Mouse (Mus musculus): ENCODE data around the gene Fgf14. TPM values are rescaled to one million over a fixed set of nuclear protein-coding genes. Genes with fewer than 3 reads are reported as not detected.
"Not testable (repeated sequence)": the region's sequence is repeated elsewhere in the genome, so short reads cannot be mapped to it uniquely, and the experiment has no call there.

The Fgf14 gene
- polyA plus RNA-seq, 1 experiment from 2014 or later = not detected

GRCm38 (mm10) chr14:124535376-124535775, 141.6 kb downstream of the Fgf14 start:
- not testable (repeated sequence) for ATAC-seq (ENCODE audit: insufficient number of reproducible peaks, low FRiP score, low TSS enrichment, low read depth); H3K9ac ChIP-seq (ENCODE audit: low read length); H3K36me3 ChIP-seq (ENCODE audit: control insufficient read depth, insufficient read depth, low read length); H3K4me2 ChIP-seq (ENCODE audit: low read depth, severe bottlenecking); H3K9me3 ChIP-seq (ENCODE audit: control insufficient read depth, low read length); DNase-seq (ENCODE audit: low spot score); H3K27me3 ChIP-seq (ENCODE audit: control insufficient read depth, insufficient read depth, low read length); H3K4me1 ChIP-seq (ENCODE audit: control insufficient read depth, insufficient read depth, low read length); H3K4me3 ChIP-seq (ENCODE audit: low read depth, low read length); H3K27ac ChIP-seq (replicated peaks; ENCODE audit: low read depth, low read length)
- 53% methylated on average over 2 of the region's 2 CpGs for WGBS

- no peaks in the 10 kb centered on the region for H3K4me1 ChIP-seq (ENCODE audit: control insufficient read depth, insufficient read depth, low read length)
- 83% methylated on average over 1 of the region's 1 CpGs for WGBS
- no peaks in the 10 kb centered on the region for H3K27me3 ChIP-seq (ENCODE audit: control insufficient read depth, insufficient read depth, low read length)
- no peak for ATAC-seq (ENCODE audit: insufficient number of reproducible peaks, low FRiP score, low TSS enrichment, low read depth)
- H3K27ac ChIP-seq (replicated peaks; ENCODE audit: low read depth, low read length) = no peak overlapping the region
- DNase-seq (ENCODE audit: low spot score) = no peak
- no peaks in the 10 kb centered on the region for H3K36me3 ChIP-seq (ENCODE audit: control insufficient read depth, insufficient read depth, low read length)
- H3K9me3 ChIP-seq (ENCODE audit: control insufficient read depth, low read length) = no peaks in the 10 kb centered on the region
- no peak overlapping the region for H3K4me3 ChIP-seq (ENCODE audit: low read depth, low read length)
- no peak overlapping the region for H3K9ac ChIP-seq (ENCODE audit: low read length)
- no peak overlapping the region for H3K4me2 ChIP-seq (ENCODE audit: low read depth, severe bottlenecking)
Measured at GRCm38 (mm10) chr14:124532051-124532450, 144.9 kb downstream of the Fgf14 start.

GRCm38 (mm10) chr14:124512009-124512408, 164.9 kb downstream of the Fgf14 start:
- ATAC-seq (ENCODE audit: insufficient number of reproducible peaks, low FRiP score, low TSS enrichment, low read depth) (no peak), DNase-seq (ENCODE audit: low spot score) (no peak)
- Histone ChIP-seq H3K4me2 (ENCODE audit: low read depth, severe bottlenecking) (no peak overlapping the region), H3K4me1 (ENCODE audit: control insufficient read depth, insufficient read depth, low read length) (no peaks in the 10 kb centered on the region), H3K9me3 (ENCODE audit: control insufficient read depth, low read length) (no peaks in the 10 kb centered on the region), H3K27ac (replicated peaks; ENCODE audit: low read depth, low read length) (no peak overlapping the region), H3K36me3 (ENCODE audit: control insufficient read depth, insufficient read depth, low read length) (no peaks in the 10 kb centered on the region), H3K4me3 (ENCODE audit: low read depth, low read length) (no peak overlapping the region), H3K27me3 (ENCODE audit: control insufficient read depth, insufficient read depth, low read length) (no peaks in the 10 kb centered on the region), H3K9ac (ENCODE audit: low read length) (no peak overlapping the region)
- 64% methylated on average over 1 of the region's 1 CpGs for WGBS

- H3K27me3 ChIP-seq (ENCODE audit: control insufficient read depth, insufficient read depth, low read length) = no peaks in the 10 kb centered on the region
- no peaks in the 10 kb centered on the region for H3K36me3 ChIP-seq (ENCODE audit: control insufficient read depth, insufficient read depth, low read length)
- 89% methylated on average over 1 of the region's 1 CpGs for WGBS
- H3K9me3 ChIP-seq (ENCODE audit: control insufficient read depth, low read length) = no peaks in the 10 kb centered on the region
- H3K9ac ChIP-seq (ENCODE audit: low read length) = no peak overlapping the region
- ATAC-seq (ENCODE audit: insufficient number of reproducible peaks, low FRiP score, low TSS enrichment, low read depth) (no peak), DNase-seq (ENCODE audit: low spot score) (no peak)
- no peaks in the 10 kb centered on the region for H3K4me1 ChIP-seq (ENCODE audit: control insufficient read depth, insufficient read depth, low read length)
- no peak overlapping the region for H3K4me3 ChIP-seq (ENCODE audit: low read depth, low read length)
- H3K27ac ChIP-seq (replicated peaks; ENCODE audit: low read depth, low read length) = no peak overlapping the region
- H3K4me2 ChIP-seq (ENCODE audit: low read depth, severe bottlenecking) = no peak overlapping the region
Measured at GRCm38 (mm10) chr14:124488971-124489370, 188.0 kb downstream of the Fgf14 start.

- H3K9ac ChIP-seq (ENCODE audit: low read length) = no peak overlapping the region
- H3K27ac ChIP-seq (replicated peaks; ENCODE audit: low read depth, low read length) = no peak overlapping the region
- H3K36me3 ChIP-seq (ENCODE audit: control insufficient read depth, insufficient read depth, low read length) = no peaks in the 10 kb centered on the region
- no peak overlapping the region for H3K4me2 ChIP-seq (ENCODE audit: low read depth, severe bottlenecking)
- ATAC-seq (ENCODE audit: insufficient number of reproducible peaks, low FRiP score, low TSS enrichment, low read depth) = no peak
- no peak for DNase-seq (ENCODE audit: low spot score)
- no peaks in the 10 kb centered on the region for H3K4me1 ChIP-seq (ENCODE audit: control insufficient read depth, insufficient read depth, low read length)
- no peaks in the 10 kb centered on the region for H3K9me3 ChIP-seq (ENCODE audit: control insufficient read depth, low read length)
- no peaks in the 10 kb centered on the region for H3K27me3 ChIP-seq (ENCODE audit: control insufficient read depth, insufficient read depth, low read length)
- 91% methylated on average over 1 of the region's 1 CpGs for WGBS
- no peak overlapping the region for H3K4me3 ChIP-seq (ENCODE audit: low read depth, low read length)
Measured at GRCm38 (mm10) chr14:124485261-124485660, 191.7 kb downstream of the Fgf14 start.

- DNase-seq (ENCODE audit: low spot score) = no peak
- ATAC-seq (ENCODE audit: insufficient number of reproducible peaks, low FRiP score, low TSS enrichment, low read depth) = no peak
- H3K4me1 ChIP-seq (ENCODE audit: control insufficient read depth, insufficient read depth, low read length) = no peaks in the 10 kb centered on the region
- H3K4me3 ChIP-seq (ENCODE audit: low read depth, low read length) = no peak overlapping the region
- no peaks in the 10 kb centered on the region for H3K27me3 ChIP-seq (ENCODE audit: control insufficient read depth, insufficient read depth, low read length)
- H3K9me3 ChIP-seq (ENCODE audit: control insufficient read depth, low read length) = no peaks in the 10 kb centered on the region
- H3K9ac ChIP-seq (ENCODE audit: low read length) = no peak overlapping the region
- no peaks in the 10 kb centered on the region for H3K36me3 ChIP-seq (ENCODE audit: control insufficient read depth, insufficient read depth, low read length)
- WGBS = 75% methylated on average over 2 of the region's 2 CpGs
- H3K4me2 ChIP-seq (ENCODE audit: low read depth, severe bottlenecking) = no peak overlapping the region
- H3K27ac ChIP-seq (replicated peaks; ENCODE audit: low read depth, low read length) = no peak overlapping the region
Measured at GRCm38 (mm10) chr14:124474066-124474667, 202.8 kb downstream of the Fgf14 start.

GRCm38 (mm10) chr14:124470909-124471308, 206.0 kb downstream of the Fgf14 start:
- DNase-seq (ENCODE audit: low spot score) = no peak
- 66% methylated on average over 2 of the region's 2 CpGs for WGBS
- H3K9me3 ChIP-seq (ENCODE audit: control insufficient read depth, low read length) = no peaks in the 10 kb centered on the region
- no peak overlapping the region for H3K4me2 ChIP-seq (ENCODE audit: low read depth, severe bottlenecking)
- H3K9ac ChIP-seq (ENCODE audit: low read length) = no peak overlapping the region
- no peaks in the 10 kb centered on the region for H3K4me1 ChIP-seq (ENCODE audit: control insufficient read depth, insufficient read depth, low read length)
- H3K27ac ChIP-seq (replicated peaks; ENCODE audit: low read depth, low read length) = no peak overlapping the region
- H3K27me3 ChIP-seq (ENCODE audit: control insufficient read depth, insufficient read depth, low read length) = no peaks in the 10 kb centered on the region
- H3K36me3 ChIP-seq (ENCODE audit: control insufficient read depth, insufficient read depth, low read length) = no peaks in the 10 kb centered on the region
- ATAC-seq (ENCODE audit: insufficient number of reproducible peaks, low FRiP score, low TSS enrichment, low read depth) = no peak
- no peak overlapping the region for H3K4me3 ChIP-seq (ENCODE audit: low read depth, low read length)

GRCm38 (mm10) chr14:124455120-124455519, 221.8 kb downstream of the Fgf14 start:
- H3K36me3 ChIP-seq (ENCODE audit: control insufficient read depth, insufficient read depth, low read length) = no peaks in the 10 kb centered on the region
- H3K9ac ChIP-seq (ENCODE audit: low read length) = no peak overlapping the region
- DNase-seq (ENCODE audit: low spot score) (no peak), ATAC-seq (ENCODE audit: insufficient number of reproducible peaks, low FRiP score, low TSS enrichment, low read depth) (no peak)
- WGBS = 82% methylated on average over 1 of the region's 1 CpGs
- no peak overlapping the region for H3K4me2 ChIP-seq (ENCODE audit: low read depth, severe bottlenecking)
- H3K4me3 ChIP-seq (ENCODE audit: low read depth, low read length) = no peak overlapping the region
- no peaks in the 10 kb centered on the region for H3K4me1 ChIP-seq (ENCODE audit: control insufficient read depth, insufficient read depth, low read length)
- H3K27ac ChIP-seq (replicated peaks; ENCODE audit: low read depth, low read length) = no peak overlapping the region
- no peaks in the 10 kb centered on the region for H3K27me3 ChIP-seq (ENCODE audit: control insufficient read depth, insufficient read depth, low read length)
- no peaks in the 10 kb centered on the region for H3K9me3 ChIP-seq (ENCODE audit: control insufficient read depth, low read length)
